Mouse (Mus musculus) CD8-positive naive resting alpha-beta T cell, adult 2 months (primary cell): ENCODE data around the gene Gm17581.
"Not testable (repeated sequence)": the region's sequence is repeated elsewhere in the genome, so short reads cannot be mapped to it uniquely, and the experiment has no call there.

Source experiments
- DNase-seq, 2 experiments: peaks; one replicate each; pipeline ENCODE4 v3.0.0; 2022; ENCODE audit warnings: low read depth in 2 of 2, low spot score in 2 of 2

Gene Gm17581

DNA sequence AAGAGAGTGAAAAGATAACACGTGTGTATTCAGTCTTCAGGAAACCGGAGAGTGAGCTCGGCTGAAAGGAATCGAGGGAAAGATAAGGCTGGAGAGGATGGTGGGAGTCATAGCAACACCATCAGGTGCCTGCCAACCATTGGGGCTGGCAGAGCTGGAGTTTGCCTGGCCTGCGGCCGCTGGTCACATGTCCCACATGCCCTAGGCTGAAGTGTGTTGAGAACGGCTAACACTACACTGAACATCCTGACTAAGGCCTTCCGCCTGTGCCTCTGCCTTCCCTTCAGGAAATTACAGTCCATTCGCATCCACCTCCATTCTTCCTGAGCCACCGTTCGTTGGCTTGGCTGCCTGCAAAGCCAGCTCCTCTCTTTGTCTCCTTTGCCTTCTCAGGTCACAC lies 6.5 kb upstream of the Gm17581 start:
- DNase-seq = no peak

DNA sequence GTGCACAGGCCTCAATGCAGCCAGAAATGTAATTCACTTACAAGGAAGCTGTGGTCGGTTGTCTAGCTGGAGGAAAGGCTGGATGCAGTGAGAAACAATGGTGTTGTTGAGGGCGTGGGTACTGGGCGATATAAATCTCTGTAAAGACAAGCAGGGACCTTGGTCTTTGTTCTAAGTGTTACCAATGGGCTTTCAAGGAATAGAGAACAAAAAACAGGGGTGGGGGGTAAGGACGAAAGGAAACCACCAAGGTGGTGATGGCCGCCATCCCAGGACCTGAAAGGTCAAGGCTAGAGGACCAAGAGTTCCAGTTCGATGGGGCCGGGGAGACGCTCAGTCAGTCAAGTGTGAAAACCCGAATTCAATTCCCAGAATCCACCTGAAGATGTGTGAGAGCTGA lies 2.1 kb upstream of the Gm17581 start:
- DNase-seq = no peak

DNA sequence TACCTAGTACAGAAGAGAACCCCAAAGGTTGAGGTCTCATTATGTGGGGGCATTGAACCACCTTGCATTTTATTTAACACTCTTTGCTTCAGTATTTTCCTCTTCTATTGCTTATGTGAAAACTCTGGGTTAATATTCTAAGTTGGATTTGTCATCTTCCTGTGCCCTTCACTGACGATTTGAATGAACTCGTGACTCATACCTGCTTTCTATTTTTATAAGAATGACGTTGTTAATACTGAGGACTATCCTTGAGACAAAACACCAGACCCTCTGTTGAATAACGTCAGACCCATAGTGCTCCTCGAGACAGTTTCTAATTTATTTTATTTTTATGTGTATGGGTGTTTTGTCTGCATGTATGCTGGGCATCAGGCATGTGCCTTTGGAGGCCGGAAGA lies 1.3 kb upstream of the Gm17581 start:
- no peak for DNase-seq

DNA sequence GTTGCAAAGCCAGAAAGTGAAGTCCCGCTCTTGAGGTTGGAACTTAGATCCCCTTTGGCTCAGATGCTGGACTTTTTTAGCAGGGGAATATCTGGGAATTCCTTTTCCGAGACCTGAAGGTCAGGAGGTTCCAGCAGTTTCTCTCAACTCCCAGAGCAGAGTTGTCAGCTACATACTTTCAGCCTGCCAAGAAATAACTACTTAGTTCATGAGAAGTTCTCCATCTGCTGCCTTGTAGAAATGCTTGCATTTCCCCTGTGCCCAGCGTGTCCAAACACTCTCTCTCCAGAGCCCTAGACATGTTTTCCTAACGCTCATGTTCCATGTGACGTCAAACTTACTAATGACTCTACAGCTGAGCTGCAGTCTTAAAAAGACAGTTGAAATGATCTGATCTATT lies 586 bp downstream of the Gm17581 start:
- DNase-seq = no peak

DNA sequence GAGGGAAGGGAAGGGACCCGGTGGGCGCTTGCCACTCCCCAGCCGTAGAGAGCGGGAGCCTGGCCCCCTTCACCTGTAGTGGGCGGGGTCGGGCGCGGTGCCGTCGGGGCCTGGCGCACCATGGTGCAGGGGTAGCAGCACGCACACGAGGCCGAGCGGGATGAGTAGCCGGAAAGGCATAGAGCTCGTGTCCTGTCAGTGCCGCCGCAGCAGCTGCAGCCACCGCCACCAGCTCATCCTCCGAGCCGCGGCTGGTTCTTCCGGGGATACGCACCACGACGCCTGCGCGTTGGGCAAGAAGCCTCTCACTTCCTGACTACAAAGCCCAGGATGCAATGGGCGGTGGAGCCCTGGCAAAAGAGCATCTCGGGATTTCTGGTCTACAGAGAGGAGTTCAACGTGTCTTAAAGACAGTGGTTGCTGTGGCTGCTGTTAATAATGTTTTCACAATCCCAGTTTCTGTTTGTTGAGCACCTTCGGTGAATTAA lies 6.5 kb downstream of the Gm17581 start, which contains the start of gene Edem2:
TSS of gene Edem2 (minus strand) at position 318 of the 488 bp plus-strand sequence.
- DNase-seq = peak; percentile 88 to 93

DNA sequence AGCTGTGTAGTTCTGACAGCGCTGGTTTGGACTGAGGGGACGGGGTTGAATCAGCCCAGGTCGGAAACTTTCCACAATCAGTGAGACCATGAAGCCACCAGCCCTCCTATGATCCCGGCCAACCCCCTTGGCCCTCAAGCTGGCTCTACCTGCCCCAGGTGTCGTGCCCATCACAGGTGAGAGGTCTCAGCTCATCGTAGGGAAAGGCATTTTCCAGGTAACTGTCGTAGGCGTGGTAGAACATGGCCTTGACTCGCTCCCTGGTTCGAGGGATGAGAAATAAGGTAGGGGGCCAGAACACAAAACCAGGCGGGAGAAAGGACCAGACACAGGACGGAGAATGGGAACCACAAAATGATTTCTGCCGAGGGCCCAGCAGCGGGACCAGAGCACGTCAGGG lies 6.9 kb downstream of the Gm17581 start:
- DNase-seq = no peak

DNA sequence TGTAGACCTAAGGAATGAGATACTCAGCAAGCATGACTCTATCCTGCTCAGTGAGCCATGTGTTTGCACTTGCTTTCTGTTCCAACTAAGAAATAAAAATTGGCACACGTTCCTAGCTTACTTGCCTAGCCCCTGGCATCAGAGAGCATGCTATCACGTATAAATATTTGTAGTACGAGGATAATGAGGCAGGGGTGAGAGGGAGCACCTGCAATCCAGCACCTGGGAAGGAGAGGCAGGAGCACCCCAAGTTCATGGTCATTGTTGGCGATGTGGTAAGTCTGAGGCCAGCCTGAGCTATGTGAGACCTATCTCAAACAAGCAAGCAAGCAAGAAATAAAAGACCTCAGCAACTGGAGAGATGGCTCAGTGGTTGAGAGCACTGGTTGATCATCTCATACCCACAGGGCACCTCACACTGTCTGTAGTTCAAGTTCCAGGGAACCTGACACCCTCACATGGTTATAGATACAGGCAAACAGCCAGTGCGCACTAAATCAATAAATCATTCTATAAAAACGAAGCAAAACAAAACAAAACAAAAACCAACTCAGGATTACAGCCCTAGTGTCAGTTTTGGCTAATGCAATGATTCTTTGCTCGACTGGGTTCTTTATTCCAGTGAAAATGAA lies 7.8 kb downstream of the Gm17581 start:
- DNase-seq = no peak

DNA sequence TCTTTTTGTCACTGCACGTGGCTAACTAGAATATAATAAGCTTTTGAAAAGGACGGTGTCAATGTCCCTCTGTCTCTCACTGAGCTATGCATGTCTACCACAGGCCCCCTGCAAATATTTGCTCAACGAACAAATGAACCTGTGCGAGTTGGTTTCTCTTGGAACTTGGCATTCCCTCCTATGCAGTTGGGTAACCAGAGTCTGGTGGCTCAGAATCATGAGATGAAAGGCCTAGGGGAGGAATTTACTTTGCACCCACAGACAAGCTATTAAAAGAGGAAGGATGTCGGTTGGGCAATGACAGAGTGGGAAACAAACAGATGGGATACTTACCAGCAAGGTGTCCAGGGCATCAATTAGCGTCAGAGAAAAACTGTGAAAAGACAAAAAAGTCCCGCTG lies 9.4 kb downstream of the Gm17581 start:
- no peak for DNase-seq

DNA sequence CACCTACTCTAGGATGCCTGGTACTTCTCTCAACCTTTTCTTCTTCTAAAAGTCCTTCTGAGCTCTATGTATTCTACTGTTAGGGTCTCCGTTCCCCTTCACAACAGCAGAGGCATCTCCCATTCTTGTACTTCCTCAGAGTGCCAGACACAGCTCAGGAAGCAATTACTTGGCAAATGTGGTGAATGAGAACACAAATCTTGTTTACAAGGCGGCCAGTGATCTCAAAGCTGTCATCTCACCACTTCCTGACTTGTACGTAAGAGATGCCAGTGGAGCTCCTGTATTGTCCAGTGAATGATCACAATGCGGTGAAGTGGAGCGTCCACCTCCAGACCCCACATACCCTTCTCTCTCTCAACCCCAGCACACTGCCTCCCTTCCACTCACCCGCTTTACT lies 11.1 kb downstream of the Gm17581 start:
- no peak for DNase-seq

DNA sequence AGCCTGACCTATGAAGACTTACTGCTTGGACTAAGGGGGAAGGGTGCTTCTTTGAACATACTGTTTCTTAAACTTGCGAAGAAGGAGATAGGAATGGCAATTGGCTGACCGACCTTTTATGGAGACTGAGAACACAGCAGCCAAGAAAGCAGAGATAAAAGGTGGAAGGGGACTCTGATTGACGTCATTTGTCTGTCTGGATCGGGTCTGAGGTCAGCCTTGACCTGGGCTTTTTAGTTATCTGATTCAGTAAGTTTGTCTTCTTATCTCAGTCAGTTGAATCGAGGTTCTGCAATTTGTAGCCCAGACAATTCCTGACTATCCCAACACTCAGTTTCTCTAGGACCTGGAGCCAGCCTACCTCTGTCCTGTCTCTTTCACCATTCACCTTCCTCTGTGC lies 11.6 kb downstream of the Gm17581 start:
- DNase-seq = no peak

DNA sequence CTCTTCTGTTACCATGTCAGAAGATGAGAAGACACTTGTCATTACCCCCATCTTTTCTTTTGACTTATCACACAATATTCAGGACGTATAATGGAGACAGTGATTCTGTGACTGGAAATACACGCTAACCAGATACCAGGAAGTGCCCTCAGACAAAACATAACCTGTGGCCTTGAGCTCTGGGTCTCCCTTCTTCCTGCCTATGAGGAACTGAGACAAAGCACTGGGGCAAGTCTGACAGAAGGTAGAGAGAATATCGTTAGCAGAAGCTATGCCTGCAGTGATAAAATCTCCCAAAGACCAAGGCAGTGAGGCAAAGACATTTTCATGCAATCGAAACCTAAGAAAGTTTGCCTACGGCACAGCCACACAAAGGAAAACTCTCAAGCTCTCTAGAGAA lies 15.1 kb downstream of the Gm17581 start:
- DNase-seq = no peak

DNA sequence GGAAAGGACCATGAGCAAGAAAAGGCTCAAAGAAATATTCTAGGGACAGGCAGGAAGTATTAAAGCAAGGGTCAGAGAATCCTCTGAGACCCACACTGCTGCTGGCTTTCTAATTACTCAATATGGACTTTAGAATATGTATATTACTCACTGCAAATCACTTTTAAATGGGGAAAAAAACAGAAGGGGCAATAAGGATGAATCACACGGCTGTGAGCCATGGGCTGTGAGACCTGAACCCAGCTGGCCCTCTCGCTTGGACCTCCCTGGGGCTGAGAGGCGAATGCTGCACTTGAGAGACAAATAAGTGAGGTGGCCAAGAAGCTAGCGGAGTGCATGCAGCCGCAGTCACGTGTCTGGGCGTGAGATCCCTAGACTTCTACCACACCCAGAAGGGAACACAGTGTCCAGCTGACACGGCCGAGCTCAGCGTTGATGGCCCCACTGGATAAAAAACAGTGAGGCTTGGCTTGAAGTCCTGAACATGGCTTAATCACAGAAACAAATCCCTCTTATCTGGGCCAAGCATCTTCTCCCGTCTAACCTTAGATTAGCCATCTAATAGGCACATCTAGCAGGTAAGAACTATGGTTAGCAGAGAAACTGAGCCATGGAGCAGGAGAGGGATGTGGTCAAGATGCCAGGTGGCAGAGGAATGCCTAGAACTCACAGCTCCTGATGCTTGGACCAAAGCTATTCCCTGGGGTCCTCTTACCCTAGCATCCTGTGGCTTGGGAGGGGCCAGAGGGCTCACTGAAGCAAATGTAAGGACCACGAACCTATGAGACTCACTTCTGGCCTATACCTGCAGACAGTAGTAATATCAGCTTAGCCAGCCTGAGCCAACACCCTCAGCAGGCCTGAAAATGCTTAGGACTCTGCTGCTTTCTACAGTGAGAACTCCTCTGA lies 18.3 kb downstream of the Gm17581 start:
- no peak for DNase-seq

DNA sequence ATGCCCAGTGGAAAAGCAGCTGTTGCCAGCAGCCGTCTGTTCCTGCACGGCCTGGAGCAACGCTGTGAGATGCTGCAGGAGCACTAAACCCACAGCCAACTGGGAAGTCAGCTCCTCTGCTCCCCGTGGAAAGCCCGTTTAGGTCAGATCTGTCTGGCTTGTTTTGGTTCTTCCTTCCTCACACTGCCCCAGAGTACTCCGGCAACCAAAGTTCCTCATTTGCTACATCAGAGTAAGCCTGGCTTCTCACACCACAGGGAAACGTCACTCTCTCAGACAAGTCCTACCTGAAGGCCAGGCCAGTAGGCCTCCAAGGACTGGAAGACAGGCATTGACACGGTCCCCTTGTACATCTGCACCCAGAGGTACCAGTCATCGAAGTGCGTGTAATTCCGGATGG lies 25.1 kb downstream of the Gm17581 start:
- DNase-seq = no peak

DNA sequence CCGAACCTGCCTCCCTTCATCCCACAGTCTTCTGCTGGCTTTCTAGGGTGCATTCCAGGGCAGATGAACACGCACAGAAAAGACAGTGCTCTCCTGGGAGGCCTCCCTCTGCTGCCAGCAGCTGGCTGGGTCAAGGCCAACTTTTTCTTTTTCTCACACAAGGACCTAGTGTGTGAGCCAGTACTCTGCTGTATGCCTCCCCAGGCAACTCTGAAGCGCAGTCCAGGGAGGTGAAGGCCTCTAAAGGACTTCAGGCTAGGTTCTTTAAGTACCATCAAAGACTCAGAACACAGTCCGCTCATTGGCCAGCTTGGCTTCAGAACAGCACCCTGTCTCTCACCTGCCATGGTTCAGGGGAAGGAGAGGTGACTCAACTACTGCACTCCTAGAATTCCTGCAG lies 28.4 kb downstream of the Gm17581 start:
- no peak for DNase-seq

DNA sequence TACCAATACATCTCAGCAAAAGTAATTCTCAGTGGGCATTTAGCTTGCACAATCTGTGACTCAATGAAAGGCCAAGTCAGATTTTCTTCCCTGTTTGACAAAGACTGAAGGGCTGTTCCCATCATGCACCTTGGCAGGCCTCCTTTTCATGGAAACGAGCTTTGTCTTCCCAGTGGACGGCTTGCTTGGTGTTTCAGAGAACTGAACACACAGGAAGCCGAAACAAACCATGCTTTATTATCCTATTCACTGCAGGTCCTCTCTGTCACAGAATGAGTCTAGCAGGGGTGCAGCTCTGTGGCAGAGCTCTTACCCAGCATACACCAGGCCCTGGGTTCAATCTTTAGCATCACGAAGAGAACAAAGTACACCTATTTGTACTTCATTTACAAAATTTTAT lies 32.0 kb downstream of the Gm17581 start:
- no peak for DNase-seq

DNA sequence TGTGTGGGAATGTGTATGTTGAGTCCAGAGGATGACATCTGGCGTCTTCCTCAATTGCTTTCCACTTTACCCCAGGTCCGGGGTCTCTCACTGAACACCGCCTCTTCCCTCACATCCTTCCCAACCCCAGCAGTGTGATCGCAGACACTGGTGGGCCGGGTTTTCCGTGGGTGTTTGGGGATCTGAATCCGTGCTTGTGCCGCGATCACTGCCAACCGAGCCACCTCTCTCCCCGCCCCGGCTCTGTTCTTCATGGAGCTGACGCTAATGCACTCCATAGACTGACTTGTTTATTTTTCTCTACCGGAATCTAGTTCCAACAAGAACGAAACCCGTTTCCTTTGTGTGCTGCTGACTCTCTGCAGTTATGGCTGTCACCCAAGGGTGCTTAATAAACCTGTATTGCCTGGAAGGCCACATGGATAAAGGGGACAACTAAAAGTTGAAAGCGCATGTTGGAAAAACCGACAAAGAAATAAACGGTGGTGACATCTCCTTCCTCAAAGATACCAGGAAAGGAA lies 34.2 kb downstream of the Gm17581 start:
- DNase-seq = no peak

DNA sequence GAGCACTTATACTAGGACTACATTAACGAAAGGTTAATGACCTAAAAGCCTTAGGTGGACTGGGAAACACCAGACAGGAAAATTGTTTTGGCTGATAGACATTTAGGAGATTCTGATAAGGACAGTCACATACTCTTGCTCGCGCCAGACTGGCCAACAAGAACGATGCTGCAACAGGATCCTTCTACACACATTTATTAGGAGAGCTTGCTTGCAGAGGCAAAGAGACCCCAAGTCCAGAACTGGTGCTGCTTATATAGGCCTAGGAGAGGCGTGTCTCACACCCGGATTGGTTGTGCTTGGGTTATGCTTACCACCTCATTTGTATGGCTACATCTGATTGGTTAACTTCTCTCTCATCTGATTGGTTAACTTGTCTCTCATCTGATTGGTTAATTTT lies 37.2 kb downstream of the Gm17581 start:
- not testable (repeated sequence) for DNase-seq

DNA sequence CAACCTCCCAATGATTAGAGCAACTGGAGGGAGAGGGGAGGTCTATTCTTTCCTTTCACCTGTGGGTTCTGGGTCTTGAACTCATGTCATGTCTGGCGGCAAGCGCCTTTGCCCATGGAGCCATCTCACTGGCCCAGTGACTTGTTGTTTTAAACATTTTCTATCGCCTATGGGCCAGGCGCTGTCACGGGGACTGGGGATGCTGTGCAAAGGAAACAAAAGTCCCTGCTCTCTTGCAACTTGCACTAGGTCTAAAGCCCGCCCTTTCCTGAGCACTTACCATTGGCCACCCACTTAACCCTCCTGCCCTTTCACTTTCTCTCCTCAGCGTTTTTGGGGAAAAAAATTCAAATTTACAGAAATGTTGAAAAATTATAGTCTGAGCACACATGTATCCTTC lies 38.8 kb downstream of the Gm17581 start:
- no peak for DNase-seq

DNA sequence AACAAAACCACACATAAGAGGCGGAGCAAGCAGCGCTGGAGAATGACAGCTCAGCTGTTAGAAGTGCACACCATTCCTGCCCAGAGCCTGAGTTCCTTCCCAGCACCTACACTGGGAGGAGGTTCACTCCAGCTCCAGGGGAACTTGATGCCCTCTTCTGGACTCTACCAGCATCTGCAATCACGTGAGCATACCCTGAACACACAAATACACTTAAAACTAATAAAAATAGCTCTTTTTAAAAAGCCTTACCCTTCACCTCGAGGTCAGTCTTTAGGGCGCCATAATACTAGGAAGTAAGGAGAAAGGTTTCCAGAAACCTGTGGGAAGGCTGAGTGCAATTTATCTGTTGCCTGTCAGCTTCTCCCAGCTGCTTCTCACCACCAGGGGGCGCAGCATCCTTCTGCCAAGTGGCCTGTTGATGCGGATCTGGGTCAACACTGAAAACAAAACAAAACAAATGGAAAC lies 39.5 kb downstream of the Gm17581 start:
- peak; percentile 81 to 85 for DNase-seq

DNA sequence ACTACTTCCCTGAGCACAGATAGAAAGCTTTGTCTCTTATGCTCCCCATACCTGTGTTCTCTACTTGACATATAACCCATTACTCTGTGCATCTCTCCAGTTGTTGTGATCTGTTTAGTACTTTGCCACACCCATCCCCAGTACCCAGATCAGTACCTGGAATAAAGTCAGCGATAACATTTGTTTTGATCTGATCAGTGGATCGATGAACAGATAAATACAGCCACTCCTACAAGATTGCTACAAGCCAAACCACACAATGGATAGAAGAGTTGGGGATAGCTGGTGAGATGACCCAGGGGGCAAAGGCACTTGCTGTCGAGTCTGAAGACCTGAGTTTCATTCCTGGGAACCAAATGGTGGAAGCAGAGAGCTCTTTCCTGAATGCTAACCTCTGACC lies 40.4 kb downstream of the Gm17581 start:
- no peak for DNase-seq

DNA sequence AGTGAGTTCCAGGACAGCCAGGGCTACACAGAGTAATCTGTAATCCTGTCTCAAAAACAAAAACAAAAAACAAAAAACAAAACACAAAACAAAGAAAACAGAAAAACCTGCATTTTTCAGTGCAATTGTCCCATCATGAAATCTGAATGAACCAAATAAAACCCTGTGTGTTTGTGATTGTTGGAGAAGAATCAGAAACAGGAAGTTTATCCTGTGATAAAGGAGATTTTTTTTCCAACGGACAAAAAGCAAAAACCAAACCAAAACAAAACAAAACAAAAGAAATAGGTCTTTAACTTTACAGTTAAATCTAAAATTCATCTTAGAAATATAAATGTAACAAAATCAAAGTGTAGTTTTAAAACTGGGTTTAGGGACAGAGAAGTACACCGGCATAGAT lies 41.1 kb downstream of the Gm17581 start:
- DNase-seq = no peak

DNA sequence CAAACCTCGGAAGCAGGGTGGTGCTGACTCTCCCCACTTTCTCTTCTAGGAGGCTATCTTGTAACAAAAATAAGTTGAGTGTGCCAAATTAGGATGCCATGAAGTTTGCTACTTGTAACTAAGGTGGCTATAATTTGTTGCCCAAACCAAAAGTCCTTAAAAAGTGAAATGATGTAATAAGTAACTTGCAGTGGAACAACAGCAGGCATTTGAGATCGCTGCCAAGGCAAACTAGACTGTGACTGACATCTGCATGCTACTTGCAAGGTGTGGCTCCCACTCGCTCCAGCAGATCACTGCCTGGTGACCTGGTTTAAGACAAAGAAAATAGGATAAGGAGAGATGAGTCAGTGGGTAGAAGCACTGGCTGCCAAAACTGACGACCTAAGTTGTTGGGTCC lies 42.5 kb downstream of the Gm17581 start:
- no peak for DNase-seq
